Mouse (Mus musculus) mesoderm, embryonic 11.5 days (tissue): ENCODE results near the gene Rpl19.

ENCODE experiments used
- DNase-seq: peaks from one replicate; pipeline ENCODE4 v3.0.0-alpha.2; 2012; ENCODE audit warnings: low read depth, low spot score

The Rpl19 gene

DNA sequence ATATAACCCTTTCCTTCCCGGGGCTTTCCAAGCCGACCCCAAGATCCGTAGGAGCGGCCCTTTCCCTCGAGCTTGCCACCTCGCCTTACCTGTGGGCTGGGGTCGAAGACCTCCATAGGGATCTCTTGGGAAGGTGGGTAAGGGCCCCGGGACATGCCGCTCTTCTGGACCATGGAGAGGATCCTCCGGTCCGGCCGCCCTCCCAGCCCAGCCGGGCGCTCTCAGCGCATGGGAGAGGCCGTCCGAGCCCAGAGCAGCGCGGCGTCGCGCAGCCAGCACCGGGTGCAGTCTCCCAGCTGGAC, 4.3 kb upstream of the Rpl19 start:
- DNase-seq = no peak

DNA sequence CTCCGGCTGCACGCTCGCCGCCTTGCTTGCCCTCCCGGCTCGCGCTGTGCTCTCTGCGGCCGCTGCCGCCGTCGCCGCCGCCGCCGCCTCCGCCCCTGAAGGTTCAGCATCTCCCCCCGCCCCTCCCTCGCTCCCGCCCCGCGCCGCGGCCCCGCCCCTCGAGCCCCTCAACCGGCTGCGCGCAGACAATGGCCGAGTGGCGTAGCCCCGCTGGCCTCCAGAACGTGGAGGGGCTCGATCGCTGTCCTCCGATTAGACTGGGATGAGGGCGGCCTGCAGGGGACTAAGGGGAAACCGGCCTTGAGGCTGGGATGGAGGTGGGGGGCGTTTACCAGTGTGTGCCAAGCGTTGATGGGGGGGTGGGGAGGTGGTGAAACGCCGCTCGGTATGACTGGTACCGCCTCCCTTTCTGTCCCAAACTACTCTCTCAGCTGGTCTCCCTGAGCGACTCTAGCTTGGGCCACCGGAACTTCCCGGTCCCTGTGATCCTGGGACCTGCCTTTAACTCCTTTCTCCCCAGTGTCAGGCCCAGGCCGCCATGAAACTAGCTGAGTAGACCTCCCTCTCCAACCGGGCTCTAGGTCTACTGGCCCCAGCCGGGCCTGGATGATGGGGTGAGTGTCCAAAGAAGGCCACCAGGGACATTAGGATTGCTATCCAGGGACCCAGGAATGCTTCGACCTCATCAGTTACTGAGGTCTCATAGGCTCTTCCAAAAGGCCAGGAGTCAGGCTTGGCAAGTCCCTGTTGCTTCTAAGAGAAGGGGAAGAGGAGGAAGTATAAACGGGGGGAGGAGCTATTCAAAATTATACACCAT, 3.7 kb upstream of the Rpl19 start, which contains the start of gene Cacnb1:
TSS of gene Cacnb1 (minus strand) at position 480 of the 817 bp plus-strand sequence.
- peak; percentile 75 for DNase-seq

DNA sequence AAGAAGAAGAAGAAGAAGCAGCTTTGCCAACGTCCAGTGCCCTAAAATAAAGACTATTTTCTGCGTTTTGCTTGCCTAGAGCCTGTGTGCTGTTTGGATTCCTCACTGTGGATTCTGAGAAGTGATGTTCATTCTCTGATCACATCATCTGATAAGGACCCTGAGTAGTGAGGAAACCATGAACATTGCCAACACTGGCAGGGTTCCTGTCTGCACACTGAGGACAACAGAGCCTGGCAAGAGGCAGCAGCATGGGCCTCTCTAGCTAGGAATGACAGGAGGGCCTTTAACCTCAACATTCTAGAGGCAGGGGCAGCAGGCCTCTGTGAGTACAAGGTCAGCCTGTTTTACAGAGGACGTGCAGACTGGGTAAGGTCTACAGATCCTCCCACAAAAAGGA, 2.0 kb upstream of the Rpl19 start:
- DNase-seq = no peak

DNA sequence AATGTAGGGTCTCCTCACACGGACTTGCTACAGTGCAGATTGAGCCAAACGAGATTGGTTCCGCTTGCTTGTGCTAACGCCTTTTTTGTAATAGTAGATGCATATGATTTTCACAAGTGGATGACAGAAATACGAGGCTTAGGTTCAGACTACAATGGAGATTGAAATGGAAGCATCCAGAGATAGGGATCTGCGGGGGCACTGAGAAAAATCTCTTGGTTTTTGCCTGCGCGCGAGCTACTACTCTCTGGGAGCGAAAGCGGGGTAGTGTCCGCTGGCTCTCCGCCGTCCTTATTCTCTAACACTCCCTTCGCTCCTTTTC, 301 bp upstream of the Rpl19 start:
- no peak for DNase-seq

DNA sequence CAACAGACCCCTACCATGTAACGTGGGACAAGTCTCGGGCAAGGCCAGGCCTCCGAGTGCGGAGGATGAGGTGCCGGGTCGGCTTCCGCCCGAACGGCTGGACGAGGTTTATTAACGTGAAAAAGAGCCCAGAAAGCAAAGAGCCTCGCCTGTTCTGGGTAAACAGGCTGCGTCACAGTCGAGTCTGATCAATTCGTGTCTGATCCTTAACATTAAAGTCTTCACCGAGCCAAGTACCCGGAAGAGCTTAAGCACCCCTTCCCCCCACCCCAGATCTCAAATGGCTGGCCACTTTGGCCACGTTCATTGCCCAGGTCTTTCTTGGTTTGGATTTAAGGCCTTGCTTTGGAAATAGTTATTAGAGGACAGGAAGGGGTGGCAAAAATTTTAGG, 783 bp downstream of the Rpl19 start:
- no peak for DNase-seq

DNA sequence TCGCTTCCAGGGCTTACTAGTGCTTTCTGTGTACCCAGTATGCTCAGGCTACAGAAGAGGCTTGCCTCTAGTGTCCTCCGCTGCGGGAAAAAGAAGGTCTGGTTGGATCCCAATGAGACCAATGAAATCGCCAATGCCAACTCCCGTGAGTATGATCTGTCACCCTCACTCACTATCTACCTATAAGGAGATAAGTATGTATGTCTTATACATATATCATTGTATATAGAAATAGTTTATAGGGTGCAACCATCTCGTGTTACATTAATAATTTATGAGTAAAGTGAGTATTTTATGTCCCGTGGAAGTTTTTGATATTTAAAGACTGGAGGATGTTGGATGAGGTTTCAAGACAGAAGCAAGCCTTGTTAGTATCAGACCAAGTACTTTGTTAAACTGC, 1.3 kb downstream of the Rpl19 start:
- DNase-seq = no peak

DNA sequence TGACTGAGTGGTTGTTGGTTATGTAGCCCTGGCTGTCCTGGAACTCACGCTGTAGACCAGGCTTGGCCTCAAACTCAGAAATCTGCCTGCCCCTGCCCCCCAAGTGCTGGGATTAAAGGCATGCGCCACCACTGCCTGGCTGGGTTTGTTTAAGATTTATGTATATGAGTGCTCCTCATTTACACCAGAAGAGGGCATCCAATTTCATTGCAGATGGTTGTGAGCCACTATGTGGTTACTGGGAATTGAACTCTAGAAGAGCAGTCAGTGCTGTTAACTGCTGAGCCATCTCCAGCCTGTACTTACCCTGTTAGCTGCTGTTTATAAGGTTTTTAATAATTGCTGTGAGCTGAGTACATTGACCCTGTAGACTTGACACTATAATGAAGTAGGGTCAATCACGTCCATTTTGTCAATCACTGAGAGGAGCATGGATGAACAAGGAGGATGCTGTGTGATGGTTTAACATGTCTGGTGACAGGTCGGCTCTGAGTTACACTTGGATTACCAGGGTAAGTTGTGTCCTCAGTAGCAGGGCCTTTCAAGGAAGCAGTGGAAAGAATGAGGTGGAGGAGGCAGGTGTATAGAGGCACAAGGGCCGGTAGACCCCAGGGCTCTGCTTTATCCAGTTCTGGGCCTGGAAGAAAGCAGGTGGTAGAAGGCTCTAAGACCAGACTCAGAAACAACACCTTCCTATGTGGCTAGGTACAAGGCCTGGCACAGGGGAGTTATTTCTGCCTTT, 4.4 kb downstream of the Rpl19 start:
- no peak for DNase-seq

DNA sequence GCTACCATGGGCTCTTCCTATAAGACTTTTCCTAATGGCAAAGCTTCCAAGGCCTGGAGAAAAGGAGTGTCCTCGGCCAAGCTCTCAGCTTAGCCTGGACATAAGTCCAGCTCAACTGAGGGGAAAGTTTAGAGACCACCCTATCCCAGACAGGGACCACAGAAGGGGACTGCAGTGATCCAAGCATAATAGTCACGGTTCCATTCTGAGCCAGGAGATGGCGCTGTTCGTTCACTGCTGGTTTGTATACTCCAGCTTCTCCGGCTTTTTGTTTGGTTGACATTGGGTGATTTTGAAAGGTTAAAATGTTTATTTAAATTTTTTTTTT, 4.9 kb downstream of the Rpl19 start:
- peak; percentile 87 for DNase-seq

DNA sequence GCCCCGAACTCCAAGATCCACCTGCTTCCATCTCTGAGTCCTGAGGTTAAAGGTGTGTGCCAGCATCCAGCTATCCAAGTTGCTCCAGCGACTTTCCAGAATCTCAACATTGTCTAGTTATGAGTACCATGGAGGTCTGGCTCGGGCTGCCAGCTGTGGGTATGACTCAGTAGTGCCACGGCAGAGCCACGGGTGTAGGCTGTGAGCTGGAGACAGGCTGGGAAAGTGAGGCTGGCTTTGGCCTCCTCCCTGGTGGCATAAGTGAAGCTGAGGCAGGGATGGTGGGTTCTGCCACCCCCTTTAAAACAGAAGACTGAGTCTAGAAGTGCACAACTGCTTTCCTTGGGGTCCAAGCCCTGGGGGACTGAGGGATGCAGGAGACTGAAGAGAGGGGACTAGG, 7.6 kb downstream of the Rpl19 start:
- DNase-seq = no peak

DNA sequence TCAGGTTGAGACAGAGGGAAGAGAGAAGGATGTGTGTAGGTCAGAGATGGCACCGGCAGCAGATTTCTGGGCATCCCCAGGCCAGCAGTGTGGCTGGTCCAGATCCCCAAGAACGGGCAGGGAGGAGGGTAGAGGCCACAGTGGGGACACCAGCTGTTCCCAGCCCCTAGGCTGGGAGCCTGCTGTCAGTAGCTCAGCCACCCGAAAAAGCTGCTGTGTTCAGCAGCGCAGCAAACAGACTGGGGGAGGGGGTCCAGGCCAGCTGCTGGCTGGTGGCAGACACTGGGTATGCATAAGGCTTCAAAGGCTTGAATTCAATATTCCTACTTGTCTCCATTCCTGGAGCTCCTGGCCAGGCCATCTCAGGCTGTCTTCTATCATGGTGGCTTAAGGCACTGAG, 8.3 kb downstream of the Rpl19 start:
- peak; percentile 59 for DNase-seq

DNA sequence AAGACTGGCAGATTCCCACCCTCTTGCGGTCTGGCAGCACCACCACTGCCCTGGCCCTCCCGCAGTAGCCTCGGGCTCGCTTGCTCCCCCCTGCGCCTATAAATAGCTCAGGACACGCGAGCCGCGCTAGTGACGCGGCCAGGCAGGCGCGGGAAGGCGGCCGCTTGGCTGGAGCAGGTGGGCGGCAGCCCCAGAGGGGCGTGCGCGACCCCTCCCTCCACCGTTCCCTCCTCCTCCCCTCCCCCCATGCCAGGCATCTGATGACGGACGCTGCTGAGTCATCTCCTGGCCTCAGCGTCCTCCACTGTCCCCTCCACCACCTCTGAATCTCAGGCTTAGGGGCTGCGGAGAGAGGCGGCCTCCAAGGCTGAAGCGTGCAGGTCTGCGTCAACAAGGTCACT, 9.5 kb downstream of the Rpl19 start:
- peak; percentile 79 for DNase-seq

DNA sequence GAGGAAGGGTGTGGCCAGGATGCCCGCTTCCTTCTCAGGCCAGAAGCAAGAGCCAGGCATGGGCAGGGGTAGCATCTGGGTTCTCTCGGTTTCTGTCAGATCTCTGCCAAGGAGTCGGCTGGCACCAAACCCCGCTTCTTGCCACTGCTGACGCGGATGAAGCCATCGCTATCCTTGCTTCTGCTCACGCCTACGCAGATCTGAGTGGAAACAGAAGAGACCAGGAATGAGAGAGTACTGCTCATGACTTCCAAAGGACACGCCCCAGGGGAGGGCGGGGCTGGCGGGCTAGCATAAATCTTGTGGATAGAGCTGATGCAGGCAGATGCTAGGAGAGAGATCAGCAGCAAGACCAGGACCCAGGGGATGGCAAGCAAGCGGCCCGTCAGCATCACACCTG, 11.4 kb downstream of the Rpl19 start:
- no peak for DNase-seq

DNA sequence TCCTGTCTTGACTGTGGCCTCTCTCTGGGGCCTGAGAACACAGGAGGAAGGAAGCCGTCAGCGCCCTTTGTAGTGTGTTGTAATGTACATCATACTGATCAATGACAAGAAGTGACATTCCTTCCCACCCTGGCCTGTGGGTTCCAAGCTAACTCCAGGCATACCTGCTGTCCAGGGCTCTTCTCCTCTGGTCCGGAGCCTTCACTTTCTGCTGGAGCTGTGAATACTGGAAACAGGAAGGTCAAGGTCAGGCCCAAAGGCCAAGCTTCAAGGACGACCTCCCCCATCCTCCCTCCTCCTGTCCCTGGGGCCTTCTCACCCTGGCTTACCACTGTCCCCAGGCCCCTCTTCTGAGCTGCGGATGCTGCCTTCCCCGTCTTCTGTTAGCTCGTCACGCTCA, 14.5 kb downstream of the Rpl19 start:
- no peak for DNase-seq

DNA sequence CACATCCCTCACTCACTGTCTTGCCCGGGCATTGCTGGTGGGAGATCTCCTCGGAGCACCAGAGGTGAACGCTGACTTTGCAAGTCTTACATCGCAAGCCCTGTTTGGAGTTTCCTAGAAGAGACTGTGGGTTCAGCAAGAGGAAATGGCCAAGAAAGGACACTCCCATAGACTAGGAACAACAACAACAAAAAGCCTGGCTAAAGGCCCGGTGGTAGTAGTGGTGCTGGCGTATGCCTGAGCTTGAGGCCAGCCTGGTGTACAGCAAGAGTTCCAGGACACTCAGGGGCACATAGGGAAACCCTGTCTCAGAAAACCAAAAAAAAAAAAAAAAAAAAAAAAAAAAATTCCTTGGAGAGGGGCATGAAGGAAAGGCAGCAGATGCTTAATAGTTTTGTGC, 16.2 kb downstream of the Rpl19 start:
- DNase-seq = no peak

DNA sequence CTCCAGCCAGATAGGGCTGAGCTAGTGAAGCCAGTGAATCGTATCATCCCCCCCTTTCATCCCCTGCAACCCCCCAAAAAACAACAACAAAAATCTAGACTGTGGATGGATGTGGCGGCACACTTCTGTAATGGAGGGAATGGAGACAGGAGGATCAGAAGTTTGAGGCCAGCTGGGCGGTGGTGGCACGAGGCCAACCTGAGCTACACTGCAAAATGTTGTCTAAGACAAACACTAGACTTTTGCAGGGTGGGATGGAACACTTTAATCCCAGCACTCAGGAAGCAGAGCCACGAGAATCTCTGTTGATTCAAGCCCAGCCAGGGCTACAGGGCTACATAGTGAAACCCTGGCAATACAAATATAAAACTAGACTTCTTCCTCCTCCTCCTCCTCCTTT, 17.6 kb downstream of the Rpl19 start:
- DNase-seq = no peak

DNA sequence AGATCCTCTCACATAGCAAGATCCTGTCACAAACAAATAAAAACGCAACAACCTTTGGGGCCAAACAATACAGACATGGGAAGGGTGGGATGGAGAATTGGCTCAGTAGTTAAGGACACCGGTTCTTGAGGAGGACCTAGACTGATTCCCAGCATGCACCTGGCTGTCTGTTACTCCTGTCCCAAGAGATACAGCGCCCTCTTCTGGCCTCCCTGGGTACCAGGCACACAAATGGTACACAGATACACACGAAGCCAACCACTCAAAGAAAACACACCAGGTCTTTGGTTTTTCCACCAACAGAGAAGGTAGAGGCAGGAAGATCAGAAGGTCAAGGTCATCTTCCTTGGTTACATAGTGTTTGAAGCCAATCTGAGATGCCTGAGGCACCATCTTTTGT, 19.1 kb downstream of the Rpl19 start:
- no peak for DNase-seq

DNA sequence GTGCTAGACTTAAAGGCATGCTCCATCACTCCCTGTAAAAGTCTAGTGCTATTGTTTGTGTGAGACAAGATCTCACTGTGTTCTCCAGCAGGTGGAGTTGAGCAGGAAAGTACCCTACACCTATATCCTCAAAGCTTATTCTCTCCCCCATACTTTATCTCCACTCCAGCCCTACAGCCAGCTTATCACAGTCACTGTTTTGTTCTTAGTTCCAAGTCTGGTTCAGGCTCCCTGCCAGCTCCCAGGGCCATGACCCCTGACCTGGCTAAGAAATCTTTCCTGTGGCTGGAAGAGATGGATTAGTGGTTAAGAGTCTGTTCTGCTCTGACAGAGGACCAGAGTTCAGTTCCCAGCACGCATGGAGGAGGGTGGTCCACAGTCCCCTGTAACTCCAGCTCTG, 20.0 kb downstream of the Rpl19 start:
- no peak for DNase-seq

DNA sequence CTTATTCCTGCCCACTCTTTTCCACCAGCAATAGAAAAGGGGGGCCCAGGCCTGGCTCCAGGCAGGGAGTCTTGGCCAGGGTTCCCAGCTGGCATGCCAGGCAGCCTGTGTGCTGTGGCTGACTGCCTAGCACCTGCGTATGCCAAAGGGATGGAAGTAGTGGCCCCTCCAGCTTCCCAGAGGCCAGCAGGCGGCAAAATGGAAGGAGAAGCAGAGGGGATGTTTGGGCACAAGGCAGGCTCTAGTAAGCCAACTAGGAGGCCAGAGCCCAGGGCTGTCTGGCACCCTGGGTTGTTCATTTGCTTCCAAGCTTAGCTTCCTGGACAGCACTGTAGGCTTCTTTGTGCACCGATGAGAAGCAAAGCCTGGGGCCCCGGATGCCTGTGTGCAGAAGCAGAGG, 21.2 kb downstream of the Rpl19 start:
- DNase-seq = no peak

DNA sequence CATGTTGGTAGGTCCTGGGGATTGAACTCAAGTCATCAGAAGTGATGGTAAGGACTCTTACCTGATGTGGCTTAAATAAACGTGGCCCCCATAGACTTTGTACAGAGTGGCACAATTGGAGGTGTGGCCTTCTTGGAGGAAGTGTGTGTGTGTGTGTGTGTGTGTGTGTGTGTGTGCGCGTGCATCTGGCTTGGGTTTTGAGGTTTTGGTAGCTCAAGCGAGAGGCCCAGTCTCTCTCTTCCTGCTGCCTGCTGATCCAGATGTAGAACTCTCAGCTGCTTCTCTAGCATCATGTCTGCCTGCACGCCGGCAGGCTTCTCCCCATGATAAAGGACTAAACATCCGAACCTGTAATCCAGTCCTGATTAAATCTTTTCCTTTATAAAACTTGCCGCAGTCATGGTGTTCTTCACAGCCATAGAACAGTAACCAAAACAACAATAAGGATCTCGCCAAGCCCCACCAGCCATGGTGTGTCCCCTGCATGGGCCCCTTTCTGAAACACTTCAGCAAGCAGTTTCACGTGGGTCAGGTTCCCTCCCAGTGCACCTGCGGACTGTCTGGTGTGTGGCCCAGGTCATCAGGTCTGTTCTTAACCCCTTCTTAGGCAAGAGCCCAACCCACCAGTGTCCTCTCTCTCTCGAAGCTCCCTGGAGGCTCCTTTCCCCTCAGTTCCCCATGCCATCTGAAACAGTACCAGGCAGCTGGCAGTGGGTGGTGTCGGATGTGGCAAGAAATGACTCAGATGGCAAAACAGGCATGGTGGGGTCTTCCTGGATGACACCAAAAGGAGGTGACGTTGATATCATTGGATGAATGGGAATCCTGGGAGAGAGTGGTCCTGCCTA, 23.4 kb downstream of the Rpl19 start:
- DNase-seq = no peak

DNA sequence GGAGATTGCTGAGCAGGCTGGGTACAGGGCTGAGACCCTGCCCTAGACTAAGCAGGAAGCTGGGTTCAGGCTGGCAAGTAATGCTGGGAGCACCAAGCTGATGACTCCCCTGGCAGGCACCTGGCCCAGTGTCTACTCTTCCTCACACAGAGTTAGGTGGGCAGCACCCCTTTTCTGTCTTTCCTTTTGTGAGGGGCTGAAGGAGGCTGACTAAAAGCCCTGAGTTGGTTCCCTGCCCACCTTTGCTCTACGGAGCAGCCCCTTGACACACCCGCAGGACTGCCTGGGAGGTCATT, 24.0 kb downstream of the Rpl19 start:
- no peak for DNase-seq

DNA sequence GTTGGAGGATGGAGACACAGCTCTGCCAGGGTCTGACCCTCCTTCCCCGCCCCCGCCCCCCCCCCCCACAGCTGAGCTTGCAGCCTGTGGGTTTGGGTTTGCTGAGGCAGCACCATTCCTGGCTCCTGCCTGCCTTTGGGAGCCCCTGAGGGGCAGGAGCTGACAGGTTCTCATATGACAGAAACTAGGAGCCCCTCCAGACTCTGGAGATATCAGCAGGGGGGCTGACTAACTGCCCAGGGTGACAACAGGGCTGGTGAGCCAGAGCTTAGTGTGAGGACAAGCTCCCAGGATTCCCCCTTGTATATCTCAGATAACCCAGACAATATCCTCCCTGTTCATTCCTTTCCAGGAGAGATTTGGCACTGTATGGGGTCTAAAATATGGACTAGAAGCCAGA, 24.4 kb downstream of the Rpl19 start:
- DNase-seq = no peak

DNA sequence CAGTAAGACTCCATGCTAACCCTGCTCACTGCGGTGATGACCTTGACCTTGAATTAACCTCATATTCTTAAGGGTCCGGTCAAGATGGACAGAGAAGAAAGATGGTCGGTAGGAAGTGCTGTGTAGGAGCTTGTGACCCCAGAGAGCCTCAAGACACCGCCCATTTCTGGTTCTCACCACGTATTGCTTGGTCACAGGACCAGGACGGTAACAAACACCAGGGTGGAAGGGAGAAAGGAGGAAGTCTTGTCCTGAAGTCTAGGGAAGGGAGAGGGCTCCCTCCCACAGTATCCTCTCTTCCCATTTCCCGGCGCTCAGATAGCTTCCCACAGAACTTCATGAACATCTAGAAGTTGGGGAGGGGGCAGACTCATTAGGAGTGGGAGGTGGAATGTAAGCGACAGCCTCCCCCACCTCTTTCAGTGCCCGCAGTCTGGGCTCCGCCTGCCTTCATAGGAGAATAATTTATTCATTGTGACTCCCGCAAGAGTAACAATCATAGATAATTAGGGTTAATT, 25.2 kb downstream of the Rpl19 start:
- no peak for DNase-seq
